Mouse (Mus musculus) gastrocnemius, postnatal 36 days (tissue): Measurements from ENCODE around the gene Rai1. TPM values are rescaled to one million over a fixed set of nuclear protein-coding genes. Genes with fewer than 3 reads are reported as not detected.
A peak's percentile ranks its signal among the peaks of the same experiment; 100 is the strongest.

ENCODE experiments used
- DNase-seq, 2 experiments: peaks; one replicate each; pipeline ENCODE4 v3.0.0; 2022
- intact Hi-C: fragments of 180-260 bp; cut with DNase I; formaldehyde crosslinking; loops from one replicate; pipeline ENCODE4 v1.15.1; 2025
- total RNA-seq, 2 experiments: library from RNA; stranded (reverse); gene quantifications; 2 replicates each; pipeline ENCODE4 v1.2.3; 2021

The Rai1 gene
- total RNA-seq, 2 experiments from 2014 or later = 18.1 to 20.8 TPM

DNA sequence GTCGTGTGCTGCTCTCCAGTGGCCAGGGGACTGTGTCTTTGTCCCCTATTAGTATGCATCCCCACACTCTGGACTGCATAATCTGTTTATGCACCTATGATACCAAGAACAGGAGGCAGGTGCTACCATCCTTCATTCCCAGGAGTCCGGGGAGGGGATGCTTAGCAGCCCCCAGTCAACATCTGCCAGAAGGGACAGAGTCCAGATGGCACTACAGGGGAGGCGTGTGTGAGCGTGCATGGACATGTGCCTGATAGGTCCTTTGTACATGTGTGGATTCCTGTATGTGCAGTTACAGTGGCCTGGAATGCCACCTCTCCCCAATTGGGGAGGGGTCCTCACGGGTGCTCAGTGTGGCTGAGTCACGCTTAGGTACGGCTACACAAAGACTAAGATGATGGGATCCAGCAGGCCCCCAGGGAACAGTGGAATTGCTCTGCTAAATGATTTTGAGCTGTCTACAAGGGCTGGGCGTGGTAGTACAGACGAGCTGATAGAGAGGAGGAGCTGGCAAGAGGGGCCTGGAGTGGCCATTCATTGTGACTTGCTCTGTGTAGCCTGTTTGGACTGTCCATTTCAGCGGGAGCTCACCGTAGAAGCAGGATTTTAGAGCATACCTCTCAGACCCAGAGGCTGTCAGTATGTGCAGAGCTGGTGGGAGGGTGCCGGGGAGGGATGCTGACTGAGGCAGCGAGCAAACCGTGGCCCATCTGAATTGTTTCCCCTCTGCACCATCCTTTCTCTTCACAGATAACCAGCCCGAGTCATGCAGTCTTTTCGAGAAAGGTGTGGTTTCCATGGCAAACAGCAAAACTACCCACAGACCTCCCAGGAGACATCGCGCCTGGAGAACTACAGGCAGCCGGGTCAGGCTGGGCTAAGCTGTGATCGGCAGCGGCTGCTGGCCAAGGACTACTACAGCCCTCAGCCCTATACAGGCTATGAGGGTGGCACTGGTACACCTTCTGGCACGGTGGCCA lies 79.8 kb downstream of the Rai1 start:
- DNase-seq = no peak
- intact Hi-C loops = no loop called here

DNA sequence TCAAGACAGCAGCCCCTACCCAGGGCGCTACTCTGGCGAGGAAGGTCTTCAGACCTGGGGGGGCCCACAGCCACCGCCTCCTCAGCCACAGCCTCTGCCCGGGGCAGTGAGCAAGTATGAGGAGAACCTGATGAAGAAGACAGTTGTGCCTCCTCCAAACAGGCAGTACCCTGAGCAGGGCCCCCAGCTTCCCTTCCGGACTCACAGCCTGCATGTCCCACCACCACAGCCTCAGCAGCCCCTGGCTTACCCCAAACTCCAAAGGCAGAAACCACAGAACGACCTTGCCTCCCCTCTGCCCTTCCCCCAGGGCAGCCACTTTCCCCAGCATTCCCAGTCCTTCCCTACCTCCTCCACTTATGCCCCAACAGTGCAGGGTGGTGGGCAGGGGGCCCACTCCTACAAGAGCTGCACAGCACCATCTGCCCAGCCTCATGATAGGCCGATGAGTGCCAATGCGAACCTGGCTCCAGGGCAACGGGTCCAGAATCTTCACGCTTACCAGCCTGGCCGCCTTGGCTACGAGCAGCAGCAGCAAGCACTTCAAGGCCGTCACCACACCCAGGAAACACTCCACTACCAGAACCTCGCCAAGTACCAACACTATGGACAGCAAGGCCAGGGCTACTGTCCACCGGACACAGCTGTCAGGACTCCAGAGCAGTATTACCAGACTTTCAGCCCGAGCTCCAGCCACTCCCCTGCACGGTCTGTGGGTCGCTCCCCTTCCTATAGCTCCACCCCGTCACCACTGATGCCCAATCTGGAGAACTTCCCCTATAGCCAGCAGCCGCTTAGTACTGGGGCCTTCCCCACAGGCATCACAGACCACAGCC lies 80.8 kb downstream of the Rai1 start:
- no peak for DNase-seq
- intact Hi-C loops = no loop called here

DNA sequence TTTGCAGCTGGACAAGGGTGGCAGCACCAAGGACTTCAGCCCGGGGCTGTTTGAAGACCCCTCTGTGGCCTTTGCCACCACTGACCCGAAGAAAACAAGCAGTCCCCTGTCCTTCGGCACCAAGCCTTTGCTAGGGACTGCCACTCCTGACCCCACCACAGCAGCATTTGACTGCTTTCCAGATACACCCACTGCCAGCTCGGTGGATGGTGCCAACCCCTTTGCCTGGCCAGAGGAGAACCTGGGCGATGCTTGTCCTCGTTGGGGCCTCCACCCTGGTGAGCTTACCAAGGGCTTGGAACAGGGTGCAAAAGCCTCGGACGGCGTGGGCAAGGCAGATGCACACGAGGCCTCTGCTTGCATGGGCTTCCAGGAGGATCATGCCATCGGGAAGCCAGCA lies 82.3 kb downstream of the Rai1 start:
- DNase-seq = no peak
- intact Hi-C loops = no loop called here

DNA sequence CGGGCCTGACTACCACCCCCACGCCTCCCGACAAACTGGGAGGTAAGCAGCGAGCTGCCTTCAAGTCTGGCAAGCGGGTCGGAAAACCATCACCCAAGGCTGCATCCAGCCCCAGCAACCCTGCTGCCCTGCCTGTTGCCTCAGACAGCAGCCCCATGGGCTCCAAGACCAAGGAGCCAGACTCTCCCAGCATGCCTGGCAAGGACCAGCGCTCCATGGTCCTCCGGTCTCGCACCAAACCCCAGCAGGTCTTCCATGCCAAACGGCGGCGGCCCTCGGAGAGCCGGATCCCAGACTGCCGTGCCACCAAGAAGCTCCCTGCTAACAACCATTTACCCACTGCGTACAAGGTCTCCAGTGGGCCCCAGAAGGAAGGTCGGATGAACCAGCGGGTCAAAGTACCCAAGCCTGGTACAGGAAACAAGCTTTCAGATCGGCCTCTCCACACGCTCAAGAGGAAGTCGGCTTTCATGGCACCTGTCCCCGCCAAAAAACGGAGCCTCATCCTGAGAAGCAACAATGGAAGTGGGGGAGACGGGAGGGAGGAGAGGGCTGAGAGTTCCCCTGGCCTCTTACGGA lies 83.6 kb downstream of the Rai1 start:
- intact Hi-C loops = no loop called here
- DNase-seq = no peak

DNA sequence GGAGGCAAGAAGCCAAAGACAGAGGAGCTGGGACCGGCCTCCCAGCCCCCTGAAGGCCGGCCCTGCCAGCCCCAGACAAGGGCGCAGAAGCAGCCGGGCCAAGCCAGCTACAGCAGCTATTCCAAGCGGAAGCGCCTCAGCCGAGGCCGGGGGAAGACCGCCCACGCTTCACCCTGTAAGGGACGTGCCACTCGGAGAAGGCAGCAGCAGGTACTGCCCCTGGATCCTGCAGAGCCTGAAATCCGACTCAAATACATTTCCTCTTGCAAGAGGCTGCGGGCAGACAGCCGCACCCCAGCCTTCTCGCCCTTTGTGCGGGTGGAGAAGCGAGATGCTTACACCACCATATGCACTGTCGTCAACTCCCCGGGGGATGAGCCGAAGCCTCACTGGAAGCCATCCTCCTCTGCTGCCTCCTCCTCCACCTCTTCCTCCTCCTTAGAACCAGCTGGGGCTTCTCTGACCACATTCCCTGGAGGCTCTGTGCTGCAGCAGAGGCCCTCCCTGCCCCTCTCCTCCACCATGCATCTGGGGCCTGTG lies 84.8 kb downstream of the Rai1 start:
- no peak for DNase-seq
- intact Hi-C loops = no loop called here

DNA sequence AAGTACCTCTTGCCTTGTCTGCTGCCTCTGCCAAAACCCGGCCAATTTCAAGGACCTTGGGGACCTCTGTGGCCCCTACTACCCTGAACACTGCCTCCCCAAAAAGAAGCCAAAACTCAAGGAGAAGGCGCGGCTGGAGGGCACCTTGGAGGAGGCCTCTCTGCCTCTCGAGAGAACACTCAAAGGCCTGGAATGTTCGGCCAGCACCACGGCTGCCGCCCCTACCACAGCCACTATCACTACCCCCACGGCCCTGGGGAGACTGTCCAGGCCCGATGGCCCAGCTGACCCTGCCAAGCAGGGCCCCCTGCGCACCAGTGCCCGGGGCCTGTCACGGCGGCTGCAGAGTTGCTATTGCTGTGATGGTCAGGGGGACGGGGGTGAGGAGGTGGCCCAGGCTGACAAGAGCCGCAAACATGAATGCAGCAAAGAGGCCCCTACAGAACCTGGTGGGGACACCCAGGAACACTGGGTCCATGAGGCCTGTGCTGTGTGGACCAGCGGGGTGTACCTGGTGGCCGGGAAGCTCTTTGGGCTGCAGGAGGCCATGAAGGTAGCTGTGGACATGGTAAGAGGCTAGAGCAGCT lies 85.3 kb downstream of the Rai1 start:
- intact Hi-C loops = no loop called here
- no peak for DNase-seq

DNA sequence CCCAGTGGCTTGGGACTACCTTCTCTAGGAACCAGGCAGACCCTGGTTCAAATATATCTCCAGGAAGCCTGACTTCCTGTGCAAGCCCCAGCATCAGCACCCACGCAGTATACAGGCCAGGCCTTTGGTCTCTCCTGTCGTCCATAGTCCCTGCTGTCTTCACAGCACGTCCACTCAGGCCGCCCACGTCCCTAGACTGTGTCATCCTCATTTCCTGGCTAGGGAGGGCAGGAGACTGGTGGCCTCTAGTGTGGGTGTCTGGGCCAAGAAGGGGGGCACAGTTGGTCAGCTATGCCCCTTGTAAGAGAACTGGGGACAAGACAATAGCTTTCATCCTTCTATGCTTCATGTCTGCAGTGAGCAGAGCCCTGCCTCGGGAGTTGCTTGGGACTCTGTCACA lies 87.7 kb downstream of the Rai1 start:
- DNase-seq = no peak
- intact Hi-C loops = no loop called here

DNA sequence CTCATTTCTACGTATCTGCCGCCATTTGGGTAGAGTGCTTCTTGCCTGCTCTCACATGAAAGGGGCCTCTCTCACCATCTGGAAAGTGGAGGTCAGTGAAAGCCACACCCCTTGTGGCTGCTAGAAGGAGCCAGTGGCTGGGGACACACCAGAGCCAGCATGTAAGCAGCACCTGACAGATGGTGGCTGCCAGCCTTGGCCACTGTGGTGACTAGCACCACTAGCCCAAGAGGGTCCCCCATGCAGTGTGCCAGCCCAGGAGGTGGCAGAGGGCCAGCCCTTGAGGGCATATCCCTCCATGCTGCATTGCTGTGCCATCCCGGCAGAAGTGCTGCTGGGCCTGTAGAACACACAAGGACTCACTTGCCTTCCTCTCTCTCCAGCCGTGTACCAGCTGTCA lies 88.7 kb downstream of the Rai1 start:
- no peak for DNase-seq
- intact Hi-C loops = no loop called here

DNA sequence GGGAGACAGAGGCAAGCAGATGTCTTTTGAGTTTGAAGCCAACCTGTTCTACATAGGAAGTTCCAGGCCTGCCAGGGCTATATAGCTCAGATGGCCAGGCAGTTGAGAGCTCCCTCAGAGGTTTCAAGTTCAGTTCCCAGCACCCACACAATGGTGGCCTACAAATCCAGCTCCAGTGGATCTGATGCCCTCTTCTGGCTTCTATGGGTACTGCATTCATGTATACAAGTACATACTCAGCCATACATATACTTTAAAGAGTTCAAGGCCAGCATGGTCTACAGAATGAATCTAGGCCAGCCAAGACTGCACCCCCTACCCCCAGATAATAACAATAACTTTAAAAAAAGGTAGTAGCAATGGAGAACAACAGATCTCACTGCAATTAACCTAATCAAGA lies 90.3 kb downstream of the Rai1 start:
- intact Hi-C loops = no loop called here
- DNase-seq = no peak

DNA sequence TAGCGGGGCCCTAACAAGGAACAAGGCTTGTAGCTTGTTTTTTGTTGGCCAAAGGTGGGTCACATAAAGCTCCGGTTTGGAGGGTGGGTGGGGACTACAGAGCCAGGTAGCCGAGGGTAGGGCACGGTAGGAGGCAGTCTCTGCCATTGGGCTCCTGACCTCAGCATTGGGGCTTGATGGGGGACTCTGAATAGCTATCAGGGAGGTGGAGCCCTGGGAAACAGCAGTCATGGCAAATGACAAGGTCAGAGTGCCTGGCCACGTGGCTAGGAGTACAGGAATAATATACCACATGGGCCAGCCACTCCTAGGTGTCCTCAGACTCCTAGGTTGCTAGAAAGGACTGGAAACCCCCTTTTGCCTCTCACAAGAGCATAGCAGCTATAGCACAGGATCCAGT lies 91.5 kb downstream of the Rai1 start:
- intact Hi-C loops = no loop called here
- no peak for DNase-seq

DNA sequence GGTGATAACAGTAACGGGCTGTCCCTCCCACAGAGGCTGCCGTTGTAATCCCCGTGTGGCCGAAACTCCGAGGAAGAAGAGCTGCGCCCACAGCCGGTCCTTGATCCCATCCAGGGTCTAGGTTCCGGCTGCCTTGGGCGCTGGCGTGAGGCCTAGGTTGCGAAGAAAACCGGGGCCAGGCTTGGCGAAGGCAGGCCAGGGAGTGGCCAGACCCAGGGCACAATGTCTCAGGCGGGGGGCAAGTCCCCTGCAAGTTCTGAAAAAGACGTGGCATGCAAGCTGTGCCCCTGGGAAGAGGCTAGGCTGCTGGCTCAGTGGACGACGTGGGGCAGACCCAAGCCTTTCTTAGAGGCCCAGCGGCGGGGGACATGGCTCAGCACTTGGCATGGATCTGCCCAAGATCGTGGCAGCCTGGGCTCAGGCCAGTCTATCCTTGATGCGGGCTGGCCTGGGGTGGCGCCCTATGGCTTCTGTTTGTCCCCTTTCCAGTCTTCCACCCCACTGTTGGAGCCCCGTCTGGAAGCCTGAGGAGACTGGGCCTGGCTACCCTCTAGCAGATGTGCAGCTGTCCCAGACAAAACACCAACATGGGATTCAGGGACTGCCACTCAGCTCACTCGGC lies 93.3 kb downstream of the Rai1 start:
- no peak for DNase-seq
- intact Hi-C loops = no loop called here

DNA sequence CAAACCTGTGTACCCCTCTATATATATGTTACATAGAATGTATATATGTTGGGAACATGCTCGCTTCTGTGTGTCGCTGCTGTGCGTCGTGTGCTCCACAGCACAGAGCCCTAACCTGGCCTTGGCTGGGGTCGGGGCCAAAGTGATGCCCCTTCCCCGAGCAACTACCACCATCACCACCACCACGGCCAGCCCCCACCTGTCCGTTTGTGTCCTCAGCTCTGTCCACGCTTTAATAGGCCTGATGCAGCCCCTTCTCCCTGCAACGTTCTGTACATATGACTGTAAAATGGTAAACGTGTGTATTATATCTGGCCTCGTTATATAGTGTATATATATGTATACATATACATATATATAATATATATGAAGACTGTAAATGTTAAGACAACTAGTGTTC lies 93.8 kb downstream of the Rai1 start:
- intact Hi-C loops = no loop called here
- no peak for DNase-seq

DNA sequence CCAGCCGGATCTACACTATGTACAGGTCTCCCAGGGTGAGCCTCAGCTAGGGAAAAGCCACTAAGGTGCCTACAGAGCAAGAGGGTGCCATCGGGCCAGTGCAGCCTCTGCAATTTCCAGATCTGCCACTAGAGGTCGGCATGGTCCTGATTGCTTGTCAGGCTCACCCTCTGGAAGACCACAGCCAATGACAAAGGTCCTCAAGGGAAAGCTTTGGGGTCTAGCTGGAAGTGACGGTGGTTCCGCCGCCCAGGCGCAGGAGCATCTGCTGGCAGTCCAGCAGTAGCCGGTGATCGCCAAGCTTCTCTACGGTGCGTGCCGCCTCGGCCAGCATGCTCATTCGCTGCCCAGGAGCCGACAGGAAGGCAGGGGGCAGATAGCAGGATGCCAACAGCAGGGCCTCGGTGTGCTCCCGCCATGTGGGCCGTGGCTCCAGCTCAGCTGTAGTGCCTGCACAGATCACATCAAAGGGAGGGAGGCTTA lies 94.9 kb downstream of the Rai1 start:
- intact Hi-C loops = loop anchor here (5.0 kb wide), 3 partner anchors 93 to 213 kb away; no protein-coding TSS in a partner anchor
- DNase-seq = peak; percentile 86 to 91

DNA sequence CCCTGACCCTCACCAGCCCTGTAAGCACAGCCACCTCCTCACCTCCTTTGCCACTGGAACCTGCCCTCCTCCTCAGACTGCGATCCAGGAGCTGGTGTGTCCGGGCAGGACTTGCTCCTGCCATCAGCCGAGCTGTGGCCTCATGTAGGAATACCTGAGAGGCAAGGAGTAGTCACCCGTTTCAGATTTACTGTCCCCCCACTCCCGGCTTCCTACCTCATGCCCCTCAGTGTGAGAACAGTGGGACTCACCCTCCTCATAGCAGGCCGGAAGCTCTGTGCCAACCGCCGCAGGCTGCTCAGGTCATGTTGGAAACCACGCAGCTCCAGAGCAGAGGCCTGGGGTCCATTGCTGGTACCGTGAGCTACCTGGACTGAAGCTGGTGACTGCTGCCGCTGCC lies 95.6 kb downstream of the Rai1 start:
- no peak for DNase-seq
- intact Hi-C loops = loop anchor here (5.0 kb wide), 3 partner anchors 92 to 212 kb away; no protein-coding TSS in a partner anchor

DNA sequence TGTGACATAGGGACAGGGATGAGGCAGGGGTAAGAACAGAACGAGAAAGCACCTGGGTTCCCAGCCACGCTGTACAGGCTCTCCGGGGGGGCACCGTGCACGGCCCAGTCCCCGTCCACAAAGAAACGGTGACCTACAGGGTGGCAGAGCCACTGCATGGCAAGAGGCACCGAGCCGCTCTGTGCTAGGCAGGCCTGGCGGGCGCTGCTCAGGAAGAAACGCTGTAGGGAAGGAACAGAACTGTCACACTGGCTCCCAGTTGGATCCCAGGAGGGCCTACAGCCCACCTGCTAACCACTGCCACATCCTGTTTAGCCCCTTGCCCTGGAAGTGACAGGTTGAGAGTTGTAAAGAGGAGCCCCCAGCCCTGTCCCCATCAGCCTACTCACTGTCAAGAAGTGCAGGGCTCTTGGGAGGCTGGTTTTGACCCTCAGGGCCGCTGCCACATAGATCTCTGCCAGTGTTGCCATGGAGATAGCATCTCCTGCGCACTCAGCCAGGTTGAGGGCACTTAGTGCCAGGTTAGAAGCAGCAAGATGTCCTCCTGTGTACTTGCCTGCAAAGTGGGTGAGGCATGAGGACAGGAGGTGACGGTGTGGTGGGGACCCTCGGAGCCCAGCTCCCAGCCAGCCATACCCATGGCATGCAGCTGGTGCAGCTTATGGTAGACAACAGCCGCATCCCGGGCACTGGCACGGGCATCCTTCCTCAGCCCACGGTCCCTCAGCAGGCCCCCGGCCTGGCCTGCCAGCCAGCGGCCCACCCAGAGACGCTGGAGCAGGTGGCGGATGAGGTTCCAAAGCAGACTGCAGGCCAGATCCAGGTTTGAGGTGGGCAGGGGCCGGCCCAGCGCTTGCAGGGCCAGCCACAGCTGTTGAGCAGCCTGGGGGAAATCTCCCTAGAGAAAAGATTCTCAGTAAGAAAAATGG lies 98.2 kb downstream of the Rai1 start:
- intact Hi-C loops = loop anchor here (5.0 kb wide), 3 partner anchors 89 to 209 kb away; no protein-coding TSS in a partner anchor
- DNase-seq = no peak

DNA sequence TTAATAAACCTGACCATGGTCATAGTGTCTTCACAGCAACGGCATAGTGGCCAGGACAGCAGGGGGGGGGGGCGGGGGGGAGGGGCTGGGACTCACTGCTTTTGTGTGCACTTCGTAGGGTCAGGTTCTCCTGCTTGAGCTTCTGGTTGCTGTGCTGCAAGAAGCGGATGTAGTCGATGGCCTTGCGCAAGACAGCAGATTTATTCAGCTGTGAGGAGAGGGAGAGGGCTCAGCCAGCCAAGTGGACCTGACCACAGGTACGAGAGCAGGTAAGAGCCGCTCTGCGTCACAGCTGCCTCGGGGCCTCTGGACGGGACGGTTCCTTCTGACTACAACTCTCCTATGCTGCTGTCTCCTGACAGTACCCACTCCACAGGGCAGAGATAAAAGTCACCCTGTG lies 100.2 kb downstream of the Rai1 start:
- intact Hi-C loops = no loop called here
- no peak for DNase-seq

DNA sequence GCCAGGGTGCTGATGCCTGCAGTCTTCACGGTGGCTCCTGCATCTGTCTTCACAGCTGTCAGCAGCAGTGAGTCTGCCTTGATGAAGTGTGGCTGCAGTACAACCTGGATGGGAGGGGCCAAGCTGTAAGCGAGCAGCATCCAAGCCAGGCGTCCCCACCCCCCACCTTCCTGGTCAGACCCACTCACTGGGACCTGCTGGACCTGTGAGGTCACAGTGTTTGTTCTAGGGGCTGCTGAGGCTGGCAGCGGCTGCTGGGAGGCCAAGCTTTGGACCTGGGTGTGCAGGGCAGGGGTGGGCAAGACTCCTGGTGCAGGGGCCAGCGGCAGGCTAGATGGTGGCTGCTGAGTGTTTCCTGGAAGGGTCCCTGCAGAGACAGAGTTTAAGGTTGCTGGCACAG lies 101.4 kb downstream of the Rai1 start:
- no peak for DNase-seq
- intact Hi-C loops = no loop called here

DNA sequence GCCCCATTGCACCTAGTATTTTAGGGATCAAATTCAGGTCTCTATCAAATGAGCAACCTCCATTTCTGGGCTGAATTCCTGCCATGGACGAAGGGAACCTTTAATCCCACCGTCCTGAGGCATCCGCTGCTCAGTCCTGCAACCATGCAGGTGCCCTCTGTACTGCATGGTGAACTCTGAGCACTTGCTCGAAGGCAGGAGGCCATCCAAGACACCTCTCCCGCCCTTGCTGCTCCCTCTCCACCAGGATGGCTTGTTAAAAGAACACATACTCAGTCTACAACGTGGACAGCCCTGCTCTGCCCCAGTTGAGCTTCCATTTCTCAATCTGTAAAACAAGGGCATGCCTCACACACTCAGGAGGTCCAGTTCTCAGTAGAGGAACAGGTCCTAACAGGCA lies 103.4 kb downstream of the Rai1 start:
- DNase-seq = no peak
- intact Hi-C loops = no loop called here

DNA sequence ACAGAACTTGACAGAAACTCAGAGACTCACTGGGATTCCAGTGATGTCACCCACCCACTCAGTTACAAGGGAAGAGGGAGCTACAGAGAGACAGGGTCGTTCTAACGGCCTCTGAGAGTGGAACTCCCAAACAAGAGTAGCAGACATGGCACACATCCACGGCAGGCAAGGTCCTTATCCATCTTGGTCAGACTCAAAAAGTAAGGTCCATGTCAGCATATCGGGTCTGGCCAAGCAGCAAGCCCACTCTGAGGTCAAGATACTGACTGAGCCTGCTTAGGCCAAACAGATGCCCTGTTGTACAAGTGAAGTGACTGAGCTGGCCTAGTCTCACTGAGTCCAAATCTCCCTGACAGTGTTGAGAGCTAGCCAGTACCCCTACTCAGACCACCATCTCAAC lies 103.9 kb downstream of the Rai1 start:
- intact Hi-C loops = no loop called here
- DNase-seq = no peak
